Mouse (Mus musculus) embryonic facial prominence, embryonic 11.5 days (tissue): Measurements from ENCODE around the gene Ccdc194. TPM values are rescaled to one million over a fixed set of nuclear protein-coding genes. Genes with fewer than 3 reads are reported as not detected.

Experiments
- ATAC-seq: fragments of 200-750 bp; cut with Nextera tagmentation; replicated peaks from 2 replicates; pipeline ENCODE4 v1.8.0; 2017; ENCODE audit warnings: low read depth; ENCODE audit not compliant: insufficient number of reproducible peaks, low FRiP score, low TSS enrichment
- DNase-seq: peaks from one replicate; pipeline ENCODE4 v3.0.0-alpha.2; 2015; ENCODE audit warnings: low spot score
- H3K27ac ChIP-seq: fragments of 300-500 bp; sonication (generic); replicated peaks from 2 replicates; pipeline ENCODE4 v1.5.1; 2014; ENCODE audit warnings: mild to moderate bottlenecking, low read depth, low read length, control low read depth
- H3K27me3 ChIP-seq: fragments of 300-500 bp; sonication (generic); 2 replicates; pipeline ENCODE4 v1.6.1; 2014; ENCODE audit warnings: mild to moderate bottlenecking, low read length, moderate library complexity, mixed read lengths; ENCODE audit not compliant: control insufficient read depth, insufficient read depth
- H3K36me3 ChIP-seq: fragments of 300-500 bp; sonication (generic); replicated peaks from 2 replicates; pipeline ENCODE4 v1.6.1; 2014; ENCODE audit warnings: low read depth, mild to moderate bottlenecking, low read length, moderate library complexity, mixed read lengths; ENCODE audit not compliant: control insufficient read depth, insufficient read depth
- H3K4me1 ChIP-seq: fragments of 300-500 bp; sonication (generic); 2 replicates; pipeline ENCODE4 v1.6.1; 2014; ENCODE audit warnings: low read length, mixed read lengths; ENCODE audit not compliant: control insufficient read depth, insufficient read depth
- H3K4me2 ChIP-seq: fragments of 300-500 bp; sonication (generic); 2 replicates; pipeline ENCODE4 v1.6.1; 2014; ENCODE audit warnings: low read depth, mild to moderate bottlenecking, control low read depth, low read length, moderate library complexity
- H3K4me3 ChIP-seq: fragments of 300-500 bp; sonication (generic); 2 replicates; pipeline ENCODE4 v1.5.1; 2014; ENCODE audit warnings: low read depth, low read length, control low read depth
- H3K9ac ChIP-seq: fragments of 300-500 bp; sonication (generic); replicated peaks from 2 replicates; pipeline ENCODE4 v1.6.1; 2014; ENCODE audit warnings: mild to moderate bottlenecking, control low read depth, low read length
- H3K9me3 ChIP-seq: fragments of 300-500 bp; sonication (generic); replicated peaks from 2 replicates; pipeline ENCODE4 v1.6.1; 2016; ENCODE audit warnings: mild to moderate bottlenecking, low read length, inconsistent platforms, mixed read lengths; ENCODE audit not compliant: control insufficient read depth
- WGBS: fragments of 180-500 bp; shearing (Covaris S2); extraction: QIAGEN DNeasy Blood & Tissue Kit; methylation state at CpG from one replicate; pipeline ENCODE4 v1.1.7; 2014; 5-methylcytosine and 5-hydroxymethylcytosine counted together
- polyA plus RNA-seq: library from polyadenylated mRNA; unstranded; fragments of >200 nt; fragmentation: Nextera tagmentation; extraction: Ambion mirVana; gene quantifications from 2 replicates; pipeline ENCODE4 v1.2.1, GENCODE M21; 2014

Ccdc194 gene
- polyA plus RNA-seq, 1 experiment from 2014 or later: 0.15 TPM

GRCm38 (mm10) chr8:71560071-71560470 lies 34.6 kb upstream of the Ccdc194 start:
- H3K27ac ChIP-seq: no peak overlapping the region
- H3K36me3 ChIP-seq: no peaks in the 10 kb centered on the region
- DNase-seq (no peak), ATAC-seq (no peak)
- WGBS: 78% methylated on average over 3 of the region's 3 CpGs
- H3K4me3 ChIP-seq: no peak overlapping the region
- peaks cover 61% of the 10 kb centered on the region for H3K27me3 ChIP-seq
- H3K4me2 ChIP-seq: no peak overlapping the region
- peaks cover 6% of the 10 kb centered on the region; the same call in 1 of the 2 replicates for H3K4me1 ChIP-seq
- no peak overlapping the region for H3K9ac ChIP-seq
- peaks cover 3% of the 10 kb centered on the region for H3K9me3 ChIP-seq

GRCm38 (mm10) chr8:71558958-71559690 lies 33.6 kb upstream of the Ccdc194 start:
- H3K36me3 ChIP-seq: no peaks in the 10 kb centered on the region
- peaks cover 6% of the 10 kb centered on the region; the same call in 1 of the 2 replicates for H3K4me1 ChIP-seq
- peak; percentile 85 for DNase-seq
- peak overlapping the region; percentile 57 for H3K4me2 ChIP-seq
- peaks cover 2% of the 10 kb centered on the region for H3K9me3 ChIP-seq
- no peak overlapping the region for H3K27ac ChIP-seq
- 2% methylated on average over 24 of the region's 24 CpGs for WGBS
- peaks cover 61% of the 10 kb centered on the region for H3K27me3 ChIP-seq
- 0 out of 2 replicates have a peak overlapping the region, but pooled peaks have one; percentile 41 for H3K9ac ChIP-seq
- ATAC-seq: 0 out of 2 replicates have a peak, but pooled peaks have one; percentile 22
- H3K4me3 ChIP-seq: peak overlapping the region; percentile 37

GRCm38 (mm10) chr8:71558071-71558957 lies 32.8 kb upstream of the Ccdc194 start, which contains the start of gene Tmem221:
Gene Tmem221, minus strand, starts transcription at chr8:71558871.
- H3K4me1 ChIP-seq: peaks cover 6% of the 10 kb centered on the region; the same call in 1 of the 2 replicates
- DNase-seq: no peak
- ATAC-seq: no peak
- H3K4me2 ChIP-seq: peak within 1 kb of the TSS; percentile 57
- H3K9me3 ChIP-seq: no peaks in the 10 kb centered on the region
- peaks cover 61% of the 10 kb centered on the region for H3K27me3 ChIP-seq
- peak within 1 kb of the TSS; percentile 41; the same call in 1 of the 2 replicates for H3K9ac ChIP-seq
- H3K36me3 ChIP-seq: no peaks in the 10 kb centered on the region
- peak within 1 kb of the TSS; percentile 37 for H3K4me3 ChIP-seq
- WGBS: 4% methylated on average over 70 of the region's 70 CpGs
- H3K27ac ChIP-seq: no peak within 1 kb of the TSS

- Histone ChIP-seq H3K27ac (no peak overlapping the region), H3K9me3 (no peaks in the 10 kb centered on the region), H3K27me3 (peaks cover 32% of the 10 kb centered on the region), H3K4me3 (no peak overlapping the region), H3K9ac (no peak overlapping the region), H3K36me3 (no peaks in the 10 kb centered on the region), H3K4me1 (peaks cover 6% of the 10 kb centered on the region; the same call in 1 of the 2 replicates), H3K4me2 (no peak overlapping the region)
- ATAC-seq (no peak), DNase-seq (no peak)
- 85% methylated on average over 2 of the region's 2 CpGs for WGBS
Observed at GRCm38 (mm10) chr8:71554644-71555043, 29.1 kb upstream of the Ccdc194 start.

- Histone ChIP-seq H3K4me2 (no peak overlapping the region), H3K36me3 (no peaks in the 10 kb centered on the region), H3K4me1 (peaks cover 5% of the 10 kb centered on the region; the same call in 1 of the 2 replicates), H3K27ac (no peak overlapping the region), H3K9ac (no peak overlapping the region), H3K9me3 (no peaks in the 10 kb centered on the region), H3K4me3 (no peak overlapping the region), H3K27me3 (peaks cover 25% of the 10 kb centered on the region)
- ATAC-seq (no peak), DNase-seq (no peak)
- WGBS: 75% methylated on average over 6 of the region's 6 CpGs
Observed at GRCm38 (mm10) chr8:71554001-71554400, 28.5 kb upstream of the Ccdc194 start.

- H3K4me2 ChIP-seq: no peak overlapping the region
- no peak overlapping the region for H3K27ac ChIP-seq
- DNase-seq (no peak), ATAC-seq (no peak)
- H3K9me3 ChIP-seq: no peaks in the 10 kb centered on the region
- H3K4me1 ChIP-seq: no peaks in the 10 kb centered on the region; the same call in 1 of the 2 replicates
- H3K36me3 ChIP-seq: no peaks in the 10 kb centered on the region
- H3K4me3 ChIP-seq: no peak overlapping the region
- no peak overlapping the region for H3K9ac ChIP-seq
- WGBS: 45% methylated on average over 6 of the region's 6 CpGs
- peaks cover 13% of the 10 kb centered on the region for H3K27me3 ChIP-seq
Observed at GRCm38 (mm10) chr8:71552770-71553169, 27.3 kb upstream of the Ccdc194 start.

- Histone ChIP-seq H3K4me1 (no peaks in the 10 kb centered on the region; the same call in 1 of the 2 replicates), H3K4me2 (no peak overlapping the region), H3K9me3 (no peaks in the 10 kb centered on the region), H3K4me3 (no peak overlapping the region), H3K9ac (no peak overlapping the region), H3K27me3 (no peaks in the 10 kb centered on the region; the same call in 1 of the 2 replicates), H3K27ac (no peak overlapping the region), H3K36me3 (no peaks in the 10 kb centered on the region)
- ATAC-seq (no peak), DNase-seq (no peak)
- 63% methylated on average over 7 of the region's 7 CpGs for WGBS
Observed at GRCm38 (mm10) chr8:71550754-71551153, 25.2 kb upstream of the Ccdc194 start.
